ENCODE assay signal across 11 mouse cellular contexts in the genomic region with DNA sequence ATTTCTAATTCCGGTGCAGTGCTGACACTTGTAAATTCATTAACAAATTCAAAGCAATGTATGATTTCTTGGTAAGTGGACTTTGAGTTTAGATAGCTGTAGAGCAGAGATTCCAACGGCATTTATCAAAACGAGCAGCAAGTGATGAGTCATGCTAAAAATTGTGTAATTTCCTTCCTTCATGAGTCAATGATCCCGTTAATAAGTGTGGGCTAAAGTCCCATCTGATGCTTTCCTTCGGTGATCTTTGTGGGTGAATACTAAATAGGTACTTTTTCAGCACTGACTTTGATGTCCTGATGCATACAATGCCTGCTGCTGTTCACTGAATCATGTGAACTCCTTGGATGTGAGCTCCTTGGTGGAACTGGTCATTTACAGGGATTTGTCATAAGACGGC.
DNase-seq lines count a peak whose midpoint lies in the region; ATAC-seq and TF ChIP-seq lines count a peak whose summit lies in the region.
"Had no signal": no experiment of that assay in that cellular context is flagged by ENCODE, and none has a peak within 500 bp of the region (broad histone marks: within the 10 kb centered on the region; RNA-seq: fewer than 3 reads in every experiment).

No protein-coding gene starts in this region.

- no peaks in the 10 kb centered on the region for H3K79me2 ChIP-seq in C2C12 (ENCODE audit: control insufficient read depth, insufficient read depth)

- no peak overlapping the region for H3ac ChIP-seq in C2C12 (ENCODE audit: control insufficient read depth, insufficient read length, low read depth)

- no peak overlapping the region for H3K4me2 ChIP-seq in hindbrain, postnatal 0 days (ENCODE audit: low read depth, low read length)
- H3K4me2 ChIP-seq in hindbrain, embryonic 16.5 days (ENCODE audit: low read length): no peak overlapping the region
- H3K4me2 ChIP-seq in liver, postnatal 0 days (ENCODE audit: low read depth, low read length): no peak overlapping the region
- H3K4me2 ChIP-seq: heart, embryonic 13.5 days; kidney, embryonic 15.5 days had no signal

- no peak overlapping the region for H3K4me3 ChIP-seq in hindbrain, postnatal 0 days (ENCODE audit: low read length)
- no peak overlapping the region for H3K4me3 ChIP-seq in hindbrain, embryonic 16.5 days (ENCODE audit: low read length)
- H3K4me3 ChIP-seq in C2C12 (ENCODE audit: insufficient read depth, poor library complexity, severe bottlenecking): no peak overlapping the region
- H3K4me3 ChIP-seq in bone marrow macrophage, adult 2 months (ENCODE audit: insufficient read depth, low read length): peak overlapping the region; percentile 18
- no peak overlapping the region for H3K4me3 ChIP-seq in liver, postnatal 0 days (ENCODE audit: low read depth, low read length)
- H3K4me3 ChIP-seq: heart, embryonic 13.5 days; kidney, embryonic 15.5 days had no signal

- no peaks in the 10 kb centered on the region for H3K9me3 ChIP-seq in hindbrain, postnatal 0 days (ENCODE audit: low read length)
- no peaks in the 10 kb centered on the region for H3K9me3 ChIP-seq in hindbrain, embryonic 16.5 days (ENCODE audit: control insufficient read depth, low read length)
- no peaks in the 10 kb centered on the region for H3K9me3 ChIP-seq in liver, postnatal 0 days (ENCODE audit: low read length)
- H3K9me3 ChIP-seq: G1E; heart, embryonic 13.5 days; kidney, embryonic 15.5 days had no signal

- H3K36me3 ChIP-seq in hindbrain, postnatal 0 days (ENCODE audit: insufficient read depth, low read length): no peaks in the 10 kb centered on the region
- no peaks in the 10 kb centered on the region for H3K36me3 ChIP-seq in hindbrain, embryonic 16.5 days (ENCODE audit: control insufficient read depth, insufficient read depth, low read length)
- no peaks in the 10 kb centered on the region for H3K36me3 ChIP-seq in C2C12 (ENCODE audit: control insufficient read depth, insufficient read depth)
- no peaks in the 10 kb centered on the region for H3K36me3 ChIP-seq in liver, postnatal 0 days (replicated peaks; ENCODE audit: insufficient read depth, low read length)
- H3K36me3 ChIP-seq: G1E; heart, embryonic 13.5 days; kidney, embryonic 15.5 days had no signal

- 72% methylated on average over 6 of the region's 6 CpGs for WGBS in hindbrain, postnatal 0 days
- 77% methylated on average over 6 of the region's 6 CpGs for WGBS in hindbrain, embryonic 16.5 days
- whole genome bisulfite sequencing in liver, postnatal 0 days (ENCODE audit: insufficient replicate concordance): 22% methylated on average over 6 of the region's 6 CpGs

- no peak overlapping the region for H3K27ac ChIP-seq in hindbrain, postnatal 0 days
- no peak overlapping the region for H3K27ac ChIP-seq in hindbrain, embryonic 16.5 days (ENCODE audit: low read depth, low read length)
- H3K27ac ChIP-seq in bone marrow macrophage, adult 2 months (ENCODE audit: insufficient read depth, low read depth, low read length): peak overlapping the region; percentile 40
- H3K27ac ChIP-seq in liver, postnatal 0 days (ENCODE audit: low read depth): no peak overlapping the region
- H3K27ac ChIP-seq: heart, embryonic 13.5 days; kidney, embryonic 15.5 days had no signal

- no peaks in the 10 kb centered on the region for H3K79me3 ChIP-seq in C2C12 (ENCODE audit: low read depth)

- no peaks in the 10 kb centered on the region for H3K4me1 ChIP-seq in hindbrain, postnatal 0 days (ENCODE audit: insufficient read depth, low read length)
- no peaks in the 10 kb centered on the region for H3K4me1 ChIP-seq in hindbrain, embryonic 16.5 days (ENCODE audit: control insufficient read depth, insufficient read depth, low read depth, low read length)
- peaks cover 8% of the 10 kb centered on the region for H3K4me1 ChIP-seq in bone marrow macrophage, adult 2 months (ENCODE audit: control insufficient read depth, insufficient read depth, low read length)
- H3K4me1 ChIP-seq in liver, postnatal 0 days (ENCODE audit: insufficient read depth): 0 out of 2 replicates have a peak, but pooled peaks cover 3% of the 10 kb centered on the region
- H3K4me1 ChIP-seq: heart, embryonic 13.5 days; kidney, embryonic 15.5 days had no signal

- ATAC-seq in hindbrain, postnatal 0 days: 0 out of 2 replicates have a peak, but pooled peaks have one; percentile 10
- ATAC-seq in hindbrain, embryonic 16.5 days: no peak
- peak; percentile 43 for ATAC-seq in liver, postnatal 0 days

- no peak for TF ChIP-seq CTCF in hindbrain, postnatal 0 days (IDR thresholded peaks at IDR 0.05; ENCODE audit: low read depth)
- TF ChIP-seq CTCF in C2C12 (IDR thresholded peaks at IDR 0.05; ENCODE audit: control insufficient read depth, insufficient read depth, insufficient read length): no peak
- no peak for TF ChIP-seq CTCF in bone marrow macrophage, adult 2 months (IDR thresholded peaks at IDR 0.05; ENCODE audit: low read depth, low read length)
- no peak for TF ChIP-seq CTCF in liver, postnatal 0 days (IDR thresholded peaks at IDR 0.05; ENCODE audit: low read depth)

- no peaks in the 10 kb centered on the region for H3K27me3 ChIP-seq in hindbrain, postnatal 0 days (ENCODE audit: insufficient read depth, low read length)
- H3K27me3 ChIP-seq in hindbrain, embryonic 16.5 days (replicated peaks; ENCODE audit: control insufficient read depth, insufficient read depth, low read length): no peaks in the 10 kb centered on the region
- H3K27me3 ChIP-seq in C2C12 (ENCODE audit: control insufficient read depth, insufficient read depth, insufficient read length): no peaks in the 10 kb centered on the region
- H3K27me3 ChIP-seq in liver, postnatal 0 days (ENCODE audit: insufficient read depth, low read length): no peaks in the 10 kb centered on the region
- H3K27me3 ChIP-seq: heart, embryonic 13.5 days; kidney, embryonic 15.5 days had no signal

- DNase-seq in hindbrain, postnatal 0 days (ENCODE audit: low spot score): no peak
- no peak for DNase-seq in liver, postnatal 0 days
- DNase-seq in cerebellum, postnatal 4 days (ENCODE audit: low spot score in 2 of 2): no peak
- no peak for DNase-seq in cerebellum, adult 11 months
- no peak for DNase-seq in layer of hippocampus, postnatal 25 days (ENCODE audit: extremely low spot score in 1 of 2, low spot score in 1 of 2)

- no peak for TF ChIP-seq POLR2A in bone marrow macrophage, adult 2 months (IDR thresholded peaks at IDR 0.05; ENCODE audit: borderline replicate concordance, low read depth, low read length)

- no peak overlapping the region for H3K9ac ChIP-seq in hindbrain, postnatal 0 days (replicated peaks; ENCODE audit: low read length)
- no peak overlapping the region for H3K9ac ChIP-seq in hindbrain, embryonic 16.5 days (ENCODE audit: low read depth, low read length)
- no peak overlapping the region for H3K9ac ChIP-seq in liver, postnatal 0 days (replicated peaks)
- H3K9ac ChIP-seq: heart, embryonic 13.5 days; kidney, embryonic 15.5 days had no signal

- TF ChIP-seq EP300 in liver, postnatal 0 days (IDR thresholded peaks at IDR 0.05; ENCODE audit: low read depth): no peak

TF ChIP-seq in C2C12, 6 proteins besides CTCF, POLR2A, EP300 and RAD21:
- TF ChIP-seq CEBPB (IDR thresholded peaks at IDR 0.05; ENCODE audit: low read depth) (peak; percentile 99), FOSL1 (IDR thresholded peaks at IDR 0.05; ENCODE audit: insufficient read depth, low read length, poor library complexity, severe bottlenecking) (peak; percentile 84), MYOG (IDR thresholded peaks at IDR 0.05; ENCODE audit: control insufficient read depth, extremely low read depth, insufficient read length) (no peak)
